In genomic region chr4:10550711-10551305, GRCm38 (mm10) we compare ENCODE assay signal across 27 mouse cellular contexts.
DNase-seq lines count a peak whose midpoint lies in the region; ATAC-seq and TF ChIP-seq lines count a peak whose summit lies in the region.
"Had no signal": no experiment of that assay in that cellular context is flagged by ENCODE, and none has a peak within 500 bp of the region (broad histone marks: within the 10 kb centered on the region; RNA-seq: fewer than 3 reads in every experiment).

No protein-coding gene starts in this region.

- peak; percentile 22 for DNase-seq in embryonic facial prominence, embryonic 14.5 days (ENCODE audit: low spot score)
- no peak for DNase-seq in embryonic facial prominence, embryonic 10.5 days (ENCODE audit: low spot score)
- DNase-seq in midbrain, embryonic 10.5 days (ENCODE audit: low spot score) = peak; percentile 36
- no peak for DNase-seq in midbrain, postnatal 0 days (ENCODE audit: low spot score)
- DNase-seq in midbrain, embryonic 11.5 days (ENCODE audit: low spot score, missing footprints) = peak; percentile 86
- DNase-seq in cerebellum, adult 2 months = no peak
- DNase-seq in thymus, postnatal 0 days (ENCODE audit: low spot score) = no peak
- DNase-seq: adrenal gland, postnatal 25 days; cerebellum, adult 9-10 months; cerebellum, postnatal 36 days; heart, adult 2 months; heart, postnatal 4 days; kidney, adult 9 months; kidney, postnatal 10 days; layer of hippocampus, postnatal 36 days; liver, postnatal 0 days; lung, postnatal 4 days; right cerebral cortex, postnatal 25 days; thymus, postnatal 25 days had no signal

- no peak for ATAC-seq in embryonic facial prominence, embryonic 14.5 days (ENCODE audit: low read depth)
- no peak for ATAC-seq in midbrain, postnatal 0 days (ENCODE audit: low FRiP score)
- peak; percentile 84 for ATAC-seq in midbrain, embryonic 11.5 days (ENCODE audit: low FRiP score)
- ATAC-seq in midbrain, embryonic 16.5 days = peak; percentile 56; the same call in 1 of the 2 replicates
- ATAC-seq: intestine, embryonic 16.5 days; liver, embryonic 12.5 days; liver, postnatal 0 days had no signal

- WGBS in embryonic facial prominence, embryonic 14.5 days = 44% methylated on average over 2 of the region's 2 CpGs
- 32% methylated on average over 2 of the region's 2 CpGs for WGBS in embryonic facial prominence, embryonic 10.5 days
- WGBS in midbrain, embryonic 10.5 days = 11% methylated on average over 2 of the region's 2 CpGs
- 12% methylated on average over 2 of the region's 2 CpGs for WGBS in midbrain, postnatal 0 days
- 3% methylated on average over 2 of the region's 2 CpGs for WGBS in midbrain, embryonic 11.5 days
- WGBS in midbrain, embryonic 16.5 days = 4% methylated on average over 2 of the region's 2 CpGs
- 27% methylated on average over 2 of the region's 2 CpGs for WGBS in cerebellum, adult 2 months

- no peak for TF ChIP-seq CTCF in midbrain, postnatal 0 days (IDR thresholded peaks at IDR 0.05)
- TF ChIP-seq CTCF in cerebellum, adult 2 months (IDR thresholded peaks at IDR 0.05; ENCODE audit: borderline replicate concordance, insufficient read depth, low read depth, low read length) = no peak

- no peaks in the 10 kb centered on the region for H3K27me3 ChIP-seq in embryonic facial prominence, embryonic 14.5 days (replicated peaks; ENCODE audit: control insufficient read depth, insufficient read depth, low read length)
- no peaks in the 10 kb centered on the region for H3K27me3 ChIP-seq in embryonic facial prominence, embryonic 10.5 days (replicated peaks; ENCODE audit: low read depth, poor library complexity, severe bottlenecking)
- no peaks in the 10 kb centered on the region for H3K27me3 ChIP-seq in midbrain, embryonic 10.5 days (ENCODE audit: low read depth, poor library complexity, severe bottlenecking)
- H3K27me3 ChIP-seq in midbrain, postnatal 0 days (ENCODE audit: insufficient read depth, low read length) = no peaks in the 10 kb centered on the region
- H3K27me3 ChIP-seq in midbrain, embryonic 11.5 days (ENCODE audit: control insufficient read depth, insufficient read depth, low read length) = no peaks in the 10 kb centered on the region
- no peaks in the 10 kb centered on the region for H3K27me3 ChIP-seq in midbrain, embryonic 16.5 days (ENCODE audit: control insufficient read depth, insufficient read depth, low read depth, low read length)
- no peaks in the 10 kb centered on the region for H3K27me3 ChIP-seq in cerebellum, adult 2 months (ENCODE audit: control insufficient read depth, insufficient read depth, low read length)
- H3K27me3 ChIP-seq: heart, embryonic 12.5 days; hindbrain, embryonic 13.5 days; limb, embryonic 13.5 days; liver, embryonic 12.5 days; megakaryocyte, embryonic 14.5 days had no signal

- H3K9me3 ChIP-seq in embryonic facial prominence, embryonic 14.5 days (ENCODE audit: control insufficient read depth, low read length) = no peaks in the 10 kb centered on the region
- H3K9me3 ChIP-seq in embryonic facial prominence, embryonic 10.5 days = no peaks in the 10 kb centered on the region
- H3K9me3 ChIP-seq in midbrain, embryonic 10.5 days (replicated peaks) = no peaks in the 10 kb centered on the region
- H3K9me3 ChIP-seq in midbrain, postnatal 0 days (ENCODE audit: low read length) = no peaks in the 10 kb centered on the region
- no peaks in the 10 kb centered on the region for H3K9me3 ChIP-seq in midbrain, embryonic 11.5 days (ENCODE audit: control insufficient read depth, low read length)
- H3K9me3 ChIP-seq in midbrain, embryonic 16.5 days (replicated peaks; ENCODE audit: control insufficient read depth, low read length, poor library complexity, severe bottlenecking) = no peaks in the 10 kb centered on the region
- H3K9me3 ChIP-seq: G1E; heart, embryonic 12.5 days; hindbrain, embryonic 13.5 days; limb, embryonic 13.5 days; liver, embryonic 12.5 days; megakaryocyte, embryonic 14.5 days had no signal

- H3K4me2 ChIP-seq in embryonic facial prominence, embryonic 14.5 days (ENCODE audit: low read depth, low read length) = no peak overlapping the region
- H3K4me2 ChIP-seq in midbrain, postnatal 0 days (ENCODE audit: low read depth, low read length, poor library complexity, severe bottlenecking) = no peak overlapping the region
- no peak overlapping the region for H3K4me2 ChIP-seq in midbrain, embryonic 11.5 days
- H3K4me2 ChIP-seq in midbrain, embryonic 16.5 days (ENCODE audit: low read length) = no peak overlapping the region
- H3K4me2 ChIP-seq: heart, embryonic 12.5 days; hindbrain, embryonic 13.5 days; limb, embryonic 13.5 days; liver, embryonic 12.5 days had no signal

- H3K4me1 ChIP-seq in embryonic facial prominence, embryonic 14.5 days (ENCODE audit: control insufficient read depth, insufficient read depth, low read length) = no peaks in the 10 kb centered on the region
- no peaks in the 10 kb centered on the region for H3K4me1 ChIP-seq in embryonic facial prominence, embryonic 10.5 days
- peaks cover 10% of the 10 kb centered on the region for H3K4me1 ChIP-seq in midbrain, embryonic 10.5 days
- H3K4me1 ChIP-seq in midbrain, postnatal 0 days (ENCODE audit: insufficient read depth, low read length) = no peaks in the 10 kb centered on the region
- no peaks in the 10 kb centered on the region for H3K4me1 ChIP-seq in midbrain, embryonic 11.5 days (ENCODE audit: control insufficient read depth, insufficient read depth, low read length)
- H3K4me1 ChIP-seq in midbrain, embryonic 16.5 days (ENCODE audit: control insufficient read depth, insufficient read depth, low read length) = no peaks in the 10 kb centered on the region
- no peaks in the 10 kb centered on the region for H3K4me1 ChIP-seq in cerebellum, adult 2 months (ENCODE audit: control insufficient read depth, insufficient read depth, low read length)
- H3K4me1 ChIP-seq: hindbrain, embryonic 13.5 days; liver, embryonic 12.5 days; megakaryocyte, embryonic 14.5 days had no signal

- TF ChIP-seq POLR2A in cerebellum, adult 2 months (IDR thresholded peaks at IDR 0.05; ENCODE audit: borderline replicate concordance, insufficient read depth, low read length) = no peak

- H3K27ac ChIP-seq in embryonic facial prominence, embryonic 14.5 days (replicated peaks; ENCODE audit: low read depth, low read length) = no peak overlapping the region
- H3K27ac ChIP-seq in embryonic facial prominence, embryonic 10.5 days (replicated peaks) = no peak overlapping the region
- peak overlapping the region; percentile 72 for H3K27ac ChIP-seq in midbrain, embryonic 10.5 days (replicated peaks)
- H3K27ac ChIP-seq in midbrain, postnatal 0 days (ENCODE audit: low read depth, low read length) = no peak overlapping the region
- 0 out of 2 replicates have a peak overlapping the region, but pooled peaks have one; percentile 2 for H3K27ac ChIP-seq in midbrain, embryonic 11.5 days (ENCODE audit: low read depth, low read length)
- no peak overlapping the region for H3K27ac ChIP-seq in midbrain, embryonic 16.5 days (ENCODE audit: low read length)
- no peak overlapping the region for H3K27ac ChIP-seq in cerebellum, adult 2 months (ENCODE audit: insufficient read depth, low read length)
- H3K27ac ChIP-seq: heart, adult 2 months; hindbrain, embryonic 13.5 days; limb, embryonic 13.5 days; liver, embryonic 12.5 days had no signal

- H3K4me3 ChIP-seq in embryonic facial prominence, embryonic 14.5 days (ENCODE audit: low read depth, low read length) = no peak overlapping the region
- no peak overlapping the region for H3K4me3 ChIP-seq in embryonic facial prominence, embryonic 10.5 days
- no peak overlapping the region for H3K4me3 ChIP-seq in midbrain, embryonic 10.5 days
- no peak overlapping the region for H3K4me3 ChIP-seq in midbrain, postnatal 0 days (ENCODE audit: low read depth, low read length)
- no peak overlapping the region for H3K4me3 ChIP-seq in midbrain, embryonic 11.5 days (ENCODE audit: low read depth, low read length)
- H3K4me3 ChIP-seq in midbrain, embryonic 16.5 days (ENCODE audit: low read depth, low read length) = no peak overlapping the region
- no peak overlapping the region for H3K4me3 ChIP-seq in cerebellum, adult 2 months (replicated peaks; ENCODE audit: insufficient read depth, low read depth, low read length)
- H3K4me3 ChIP-seq: heart, adult 2 months; heart, embryonic 12.5 days; hindbrain, embryonic 13.5 days; limb, embryonic 13.5 days; liver, embryonic 12.5 days; megakaryocyte, embryonic 14.5 days had no signal

- H3K36me3 ChIP-seq in embryonic facial prominence, embryonic 14.5 days (ENCODE audit: control insufficient read depth, insufficient read depth, low read length) = no peaks in the 10 kb centered on the region
- H3K36me3 ChIP-seq in embryonic facial prominence, embryonic 10.5 days (replicated peaks) = no peaks in the 10 kb centered on the region
- no peaks in the 10 kb centered on the region for H3K36me3 ChIP-seq in midbrain, embryonic 10.5 days
- H3K36me3 ChIP-seq in midbrain, postnatal 0 days (ENCODE audit: insufficient read depth, low read length) = no peaks in the 10 kb centered on the region
- H3K36me3 ChIP-seq in midbrain, embryonic 11.5 days (ENCODE audit: control insufficient read depth, insufficient read depth, low read length) = no peaks in the 10 kb centered on the region
- no peaks in the 10 kb centered on the region for H3K36me3 ChIP-seq in midbrain, embryonic 16.5 days (ENCODE audit: control insufficient read depth, insufficient read depth, low read length)
- H3K36me3 ChIP-seq: G1E; heart, embryonic 12.5 days; hindbrain, embryonic 13.5 days; limb, embryonic 13.5 days; liver, embryonic 12.5 days had no signal

- H3K9ac ChIP-seq in embryonic facial prominence, embryonic 14.5 days (ENCODE audit: low read depth, low read length) = no peak overlapping the region
- H3K9ac ChIP-seq in midbrain, postnatal 0 days (replicated peaks; ENCODE audit: low read length, poor library complexity, severe bottlenecking) = no peak overlapping the region
- H3K9ac ChIP-seq in midbrain, embryonic 11.5 days (ENCODE audit: low read length) = no peak overlapping the region
- H3K9ac ChIP-seq in midbrain, embryonic 16.5 days (ENCODE audit: low read depth, low read length) = no peak overlapping the region
- H3K9ac ChIP-seq: heart, embryonic 12.5 days; hindbrain, embryonic 13.5 days; limb, embryonic 13.5 days; liver, embryonic 12.5 days; liver, postnatal 0 days had no signal

Comparison
In these comparisons a context has a peak if more than half of its experiments do, and no peak if none do; other contexts are left out.
1. ATAC-seq: peak in midbrain, embryonic 11.5 days (single experiment) and midbrain, embryonic 16.5 days (single experiment); none in embryonic facial prominence, embryonic 14.5 days (single experiment) and midbrain, postnatal 0 days (single experiment).
2. DNase-seq: peak in embryonic facial prominence, embryonic 14.5 days (single experiment), midbrain, embryonic 10.5 days (single experiment) and midbrain, embryonic 11.5 days (single experiment); none in embryonic facial prominence, embryonic 10.5 days (single experiment), midbrain, postnatal 0 days (single experiment), cerebellum, adult 2 months (0 of 2) and thymus, postnatal 0 days (single experiment).
3. H3K27ac ChIP-seq: peak in midbrain, embryonic 10.5 days (single experiment) and midbrain, embryonic 11.5 days (single experiment); none in embryonic facial prominence, embryonic 14.5 days (single experiment), embryonic facial prominence, embryonic 10.5 days (single experiment), midbrain, postnatal 0 days (single experiment), midbrain, embryonic 16.5 days (single experiment) and cerebellum, adult 2 months (single experiment).